Mouse (Mus musculus) layer of hippocampus, postnatal 14 days (tissue): ENCODE measurements around the gene Gna15. TPM values are rescaled to one million over a fixed set of nuclear protein-coding genes. Genes with fewer than 3 reads are reported as not detected.

Experiments
- DNase-seq, 2 experiments: peaks; one replicate each; pipeline ENCODE4 v3.0.0; 2021 to 2022; ENCODE audit warnings: low spot score in 2 of 2, mixed read lengths in 1 of 2
- total RNA-seq, 2 experiments: library from RNA; stranded (reverse); gene quantifications; 2 replicates each; pipeline ENCODE4 v1.2.3; 2021

Gna15 gene
- total RNA-seq, 2 experiments from 2014 or later, result 2.4 to 4.2 TPM

DNA sequence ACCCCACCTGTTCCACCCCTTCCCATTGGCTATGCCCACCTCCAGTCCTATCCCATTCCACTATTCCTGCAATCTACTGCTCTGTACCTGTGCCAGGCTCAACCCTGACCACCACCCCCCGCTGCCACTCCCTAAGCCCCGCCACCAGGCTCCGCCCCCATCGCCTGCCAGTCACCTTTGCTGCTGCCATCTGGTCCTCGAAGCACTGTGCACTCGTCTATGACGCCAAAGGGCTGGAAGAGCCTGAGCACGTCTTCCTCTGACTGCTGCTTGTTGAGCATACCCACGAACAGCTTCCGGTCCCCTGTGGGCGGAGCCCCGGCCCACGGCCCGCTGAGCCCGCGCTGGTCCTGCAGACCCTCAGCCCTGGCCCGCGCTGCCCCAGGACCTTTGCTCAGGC is 53.6 kb downstream of the Gna15 start:
- DNase-seq, result no peak

- no peak for DNase-seq
These were observed 54.8 kb downstream of the Gna15 start for GRCm38 (mm10) chr10:81469253-81469652.

DNA sequence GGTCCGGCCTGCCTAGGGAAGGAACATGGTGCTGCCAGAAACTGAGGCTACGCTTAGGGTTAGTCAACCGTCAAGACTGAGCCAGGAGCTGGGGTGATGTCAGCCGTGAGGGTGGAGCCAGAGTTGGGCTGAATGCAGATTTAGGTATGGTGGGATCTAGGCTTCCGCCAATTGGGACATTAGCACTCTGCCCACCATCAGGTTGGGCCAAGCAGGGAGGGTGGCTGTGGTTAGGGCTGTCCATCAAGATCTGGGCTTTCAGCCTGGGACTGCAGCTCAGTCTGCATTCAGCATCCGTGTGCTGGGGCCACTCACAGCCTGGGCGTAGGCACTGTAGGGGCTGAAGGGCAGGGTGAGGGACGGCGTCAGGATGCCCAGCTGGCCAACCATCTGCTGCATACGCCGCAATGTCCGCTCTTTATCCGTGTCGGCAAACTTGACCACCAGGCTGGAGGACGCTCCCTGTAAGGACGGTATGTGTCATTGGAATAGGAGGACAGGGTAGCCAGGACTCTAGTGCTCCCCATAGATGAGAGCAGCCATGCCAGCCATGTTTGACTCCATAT is 56.3 kb downstream of the Gna15 start:
- no peak for DNase-seq

GRCm38 (mm10) chr10:81466881-81467280 is 57.1 kb downstream of the Gna15 start:
- DNase-seq, result no peak

DNA sequence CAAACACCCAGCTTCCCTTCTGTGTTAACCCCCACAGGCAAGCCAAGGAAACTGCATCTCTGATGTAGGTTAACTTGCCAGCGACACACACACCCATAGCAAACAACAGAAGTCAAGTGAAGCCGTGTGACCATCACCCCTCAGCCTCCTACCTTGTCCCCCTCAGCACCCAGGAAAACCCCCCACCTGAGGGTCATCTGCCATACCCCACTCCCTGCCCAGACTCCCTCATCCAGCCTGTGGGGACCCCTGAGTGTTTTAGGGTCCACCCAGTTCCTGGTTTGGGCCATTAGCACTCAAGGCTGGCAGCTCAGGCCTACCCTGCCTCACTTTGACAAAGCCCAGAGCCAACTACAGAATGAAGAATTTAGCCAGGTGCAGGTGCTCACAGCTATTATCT is 58.0 kb downstream of the Gna15 start:
- no peak for DNase-seq

- DNase-seq, result no peak
These were observed 58.8 kb downstream of the Gna15 start for GRCm38 (mm10) chr10:81465265-81465645.

- DNase-seq, result no peak
These were observed 59.4 kb downstream of the Gna15 start for GRCm38 (mm10) chr10:81464405-81465264.

DNA sequence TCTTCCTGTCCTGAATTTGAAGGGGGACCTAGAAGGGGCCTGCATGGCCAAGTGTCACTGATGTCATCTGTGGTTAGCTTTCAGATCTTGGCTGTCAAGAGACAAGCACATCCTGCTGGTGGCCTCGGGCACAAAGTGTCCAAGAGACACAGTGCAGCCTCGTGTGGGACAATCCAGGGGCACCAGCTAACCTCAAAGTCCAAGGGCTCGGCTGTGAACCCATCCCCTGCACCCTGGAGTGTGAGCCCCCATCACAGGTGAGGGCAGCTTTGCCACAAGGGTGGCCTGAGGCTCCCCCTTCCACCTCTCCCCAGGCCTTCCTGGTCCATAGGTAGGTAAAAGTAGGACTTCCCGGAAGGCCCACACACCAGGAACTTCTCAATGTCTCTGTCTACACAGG is 60.5 kb downstream of the Gna15 start:
- DNase-seq, result no peak

DNA sequence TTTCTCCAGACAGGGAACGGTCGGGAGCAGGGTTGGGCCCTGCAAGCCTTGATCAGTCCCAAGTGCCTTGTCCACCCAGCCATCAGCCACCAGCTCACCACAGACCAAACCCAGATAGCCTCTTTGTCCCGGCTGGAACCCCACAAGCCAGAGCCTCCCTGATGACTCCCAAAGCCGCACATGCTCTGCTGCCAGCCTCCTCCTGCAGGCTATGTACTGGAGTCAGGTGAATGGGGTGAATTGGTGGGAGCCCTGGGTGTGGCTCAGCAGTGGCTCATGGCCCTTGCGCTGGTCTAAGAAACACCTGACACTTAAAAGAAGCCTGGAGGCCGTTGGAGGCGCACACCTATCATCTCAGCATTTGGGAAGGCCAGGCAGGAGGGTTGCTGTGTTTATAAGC is 61.1 kb downstream of the Gna15 start:
- no peak for DNase-seq

DNA sequence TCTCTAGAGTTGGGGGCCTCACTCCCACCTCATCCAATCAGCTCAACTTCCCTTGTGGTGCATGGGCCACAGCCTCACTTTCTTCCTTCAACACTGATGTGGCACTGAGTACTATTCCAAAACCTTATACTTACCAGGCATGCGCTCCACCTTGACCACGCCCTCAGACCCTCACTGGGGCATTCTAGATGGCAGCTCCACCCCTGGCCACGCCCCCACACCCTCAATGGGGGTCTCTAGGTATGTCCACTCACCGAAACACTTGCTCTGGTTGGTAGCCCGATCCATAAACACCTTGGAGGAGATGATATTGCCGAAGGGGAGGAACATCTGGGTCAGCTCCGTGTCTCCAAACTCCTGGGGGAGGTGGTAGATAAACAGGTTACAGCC is 61.6 kb downstream of the Gna15 start:
- no peak for DNase-seq

GRCm38 (mm10) chr10:81461673-81462414 is 62.2 kb downstream of the Gna15 start:
- peak in 1 of 2 experiments; percentile 3 for DNase-seq

- no peak for DNase-seq
These were observed 63.1 kb downstream of the Gna15 start for GRCm38 (mm10) chr10:81460951-81461350.

DNA sequence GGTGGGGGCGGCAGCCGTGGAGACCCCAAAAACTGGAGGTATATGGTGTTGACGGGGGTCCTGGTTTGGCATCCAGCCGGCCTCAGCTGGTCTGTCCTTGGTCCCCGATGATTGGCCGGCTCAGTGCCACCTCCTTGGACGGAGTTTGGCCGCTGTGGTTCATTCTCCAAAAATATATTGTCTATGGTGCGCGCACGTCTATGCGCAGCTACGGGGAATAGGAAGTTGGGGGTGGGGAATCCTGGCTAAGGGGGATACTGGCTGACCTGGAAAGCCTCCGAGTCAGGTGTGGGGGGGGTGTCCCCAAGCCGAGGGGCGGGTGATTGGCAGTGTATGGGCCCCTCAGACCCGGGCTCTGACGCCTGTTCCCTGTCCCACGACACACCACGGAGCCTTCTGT is 63.6 kb downstream of the Gna15 start:
- peak in 1 of 2 experiments; percentile 4 for DNase-seq

- no peak for DNase-seq
These were observed 64.6 kb downstream of the Gna15 start for GRCm38 (mm10) chr10:81459399-81459798.

DNA sequence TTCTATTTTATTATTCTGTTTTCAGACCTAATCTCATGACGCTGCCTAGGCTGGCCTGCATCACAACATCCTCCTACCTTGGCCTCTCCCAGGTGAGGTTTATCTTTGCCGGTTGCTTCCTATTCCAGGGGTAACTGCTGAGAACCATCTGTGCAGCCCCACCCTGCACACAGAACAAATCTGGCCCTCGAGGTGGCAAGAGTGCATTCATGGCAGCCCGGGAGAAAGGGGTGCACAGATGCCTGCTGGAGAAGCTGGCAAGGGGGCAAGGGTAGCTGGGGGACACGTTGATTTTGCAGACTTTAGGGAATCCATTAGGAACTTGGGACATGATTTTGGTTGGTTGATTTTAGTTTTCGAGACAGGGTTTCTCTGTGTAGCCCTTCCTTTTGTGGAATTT is 65.8 kb downstream of the Gna15 start:
- DNase-seq, result peak in 1 of 2 experiments; percentile 2

DNA sequence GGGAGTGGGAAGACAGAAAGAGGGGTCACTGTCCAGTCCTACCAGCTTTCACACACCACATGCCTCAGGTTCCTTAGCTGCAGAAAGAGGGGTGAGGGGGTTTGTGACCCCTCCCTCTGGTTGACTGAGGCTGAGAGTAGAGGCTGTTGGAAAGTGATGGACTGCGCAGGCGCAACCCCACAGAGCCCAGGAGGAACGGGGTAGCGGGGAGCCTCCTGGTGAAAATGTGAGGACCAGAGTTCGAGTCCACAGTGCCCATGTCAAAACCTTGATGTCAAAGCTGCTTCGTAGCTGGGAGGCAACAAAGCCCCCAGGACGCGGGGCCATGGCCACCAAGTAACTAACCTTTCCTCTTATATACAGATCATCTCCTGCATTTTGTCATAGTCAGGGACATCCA is 66.4 kb downstream of the Gna15 start:
- DNase-seq, result peak in 1 of 2 experiments; percentile 2

DNA sequence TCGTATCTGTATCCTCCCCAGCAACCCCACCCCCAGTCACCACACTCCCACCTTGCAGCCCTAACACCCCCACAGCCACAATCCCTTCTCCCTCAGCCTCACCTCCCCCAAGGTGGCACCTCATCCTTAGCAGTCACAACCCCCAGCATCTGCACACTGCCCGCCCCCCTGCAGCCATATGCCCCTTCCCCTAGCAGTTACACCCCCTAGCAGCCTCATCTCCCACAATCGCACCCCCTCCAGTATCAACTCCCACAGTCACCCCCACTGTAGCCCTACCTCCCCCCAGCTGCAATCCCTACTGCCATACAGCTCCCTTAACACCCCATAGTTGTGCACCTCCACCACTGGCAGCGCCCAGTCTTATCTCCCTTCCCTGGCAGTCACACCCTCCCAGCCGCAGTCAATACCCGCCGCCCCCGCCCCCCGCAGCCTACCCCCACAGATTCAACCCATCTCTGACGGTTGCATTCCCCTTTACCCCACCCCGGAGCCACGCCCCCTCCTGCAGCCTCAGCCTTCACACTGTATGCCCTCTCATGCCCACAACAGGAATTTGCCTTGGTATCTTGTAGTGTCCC is 67.0 kb downstream of the Gna15 start:
- no peak for DNase-seq

GRCm38 (mm10) chr10:81455181-81455895 is 68.7 kb downstream of the Gna15 start, which contains the start of gene Nfic:
Gene Nfic, minus strand, starts transcription at chr10:81455635.
- no peak for DNase-seq

DNA sequence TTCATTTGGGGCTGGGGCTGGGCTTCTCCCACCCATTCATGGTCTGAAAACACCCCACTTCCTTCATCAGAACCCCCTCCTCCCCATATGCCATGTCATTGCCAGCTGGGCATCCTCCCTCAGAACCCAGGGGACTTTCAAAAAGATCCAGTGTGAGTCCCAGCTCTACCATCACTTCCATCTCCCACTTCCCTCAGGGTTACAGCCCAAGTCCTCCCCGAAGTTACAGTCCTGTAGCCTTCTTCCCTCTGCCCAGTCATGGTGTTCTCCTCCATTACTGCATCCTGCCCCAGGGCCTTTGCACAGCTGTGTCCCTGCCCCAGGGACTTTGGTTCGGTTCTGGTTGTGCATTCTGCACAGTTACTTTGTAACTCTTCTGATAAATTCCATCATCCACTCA is 69.9 kb downstream of the Gna15 start:
- DNase-seq, result no peak

DNA sequence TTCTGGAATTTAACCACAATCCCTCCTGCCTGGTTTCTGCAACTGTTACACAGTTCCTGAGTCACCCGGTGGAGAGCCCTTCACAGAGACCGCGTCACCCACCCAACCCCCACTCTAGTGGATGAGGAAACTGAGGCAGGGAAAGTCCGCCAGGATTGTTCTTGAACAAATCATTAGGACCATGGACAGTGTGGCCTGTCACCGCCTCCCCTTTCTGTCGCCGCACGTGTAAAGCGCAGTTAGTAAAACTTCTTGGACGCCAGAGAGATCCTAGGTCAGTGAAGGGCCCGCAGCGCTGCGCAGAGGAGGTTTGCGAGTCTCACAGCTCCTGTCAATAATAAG is 71.1 kb downstream of the Gna15 start:
- DNase-seq, result no peak
